ENCODE assay signal across 8 mouse cellular contexts in the genomic region with DNA sequence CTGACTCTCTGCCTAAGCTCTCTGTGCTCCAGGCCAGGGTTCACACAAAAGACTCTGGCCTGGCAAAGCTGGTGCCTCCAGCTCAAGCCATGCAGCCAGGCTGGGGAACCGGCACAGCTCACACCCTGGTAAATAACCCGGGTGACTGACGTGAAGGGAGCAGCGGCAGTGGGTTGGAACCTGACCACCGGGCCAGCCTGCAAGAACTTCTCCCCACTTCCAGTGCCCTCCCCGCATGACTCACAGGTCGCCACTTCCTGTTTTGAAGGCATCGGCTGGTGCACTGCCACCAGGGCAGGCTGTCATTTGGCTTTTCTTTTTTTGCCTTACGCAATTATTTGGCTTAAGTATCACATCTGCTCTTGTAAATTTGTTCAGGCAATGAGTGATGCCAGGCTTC.
DNase-seq lines count a peak whose midpoint lies in the region; ATAC-seq lines count a peak whose summit lies in the region.

No protein-coding gene starts in this region.

- H3K4me2 ChIP-seq in embryonic facial prominence, embryonic 14.5 days (ENCODE audit: low read depth, low read length), result 0 out of 2 replicates have a peak overlapping the region, but pooled peaks have one; percentile 1
- peak overlapping the region; percentile 30; the same call in 1 of the 2 replicates for H3K4me2 ChIP-seq in stomach, embryonic 16.5 days (ENCODE audit: low read depth, low read length)

- H3K36me3 ChIP-seq in embryonic facial prominence, embryonic 14.5 days (ENCODE audit: control insufficient read depth, insufficient read depth, low read length), result no peaks in the 10 kb centered on the region
- no peaks in the 10 kb centered on the region for H3K36me3 ChIP-seq in stomach, embryonic 16.5 days (ENCODE audit: control insufficient read depth, insufficient read depth, low read length)
- no peaks in the 10 kb centered on the region for H3K36me3 ChIP-seq in hindbrain, embryonic 10.5 days

- no peak overlapping the region for H3K4me3 ChIP-seq in embryonic facial prominence, embryonic 14.5 days (ENCODE audit: low read depth, low read length)
- H3K4me3 ChIP-seq in stomach, embryonic 16.5 days (replicated peaks; ENCODE audit: low read length), result no peak overlapping the region
- no peak overlapping the region for H3K4me3 ChIP-seq in hindbrain, embryonic 10.5 days

- H3K9me3 ChIP-seq in embryonic facial prominence, embryonic 14.5 days (ENCODE audit: control insufficient read depth, low read length), result no peaks in the 10 kb centered on the region
- H3K9me3 ChIP-seq in stomach, embryonic 16.5 days (replicated peaks; ENCODE audit: control insufficient read depth, low read length), result no peaks in the 10 kb centered on the region
- H3K9me3 ChIP-seq in hindbrain, embryonic 10.5 days, result no peaks in the 10 kb centered on the region

- peak; percentile 30 for ATAC-seq in embryonic facial prominence, embryonic 14.5 days (ENCODE audit: low read depth)
- peak; percentile 84 for ATAC-seq in stomach, embryonic 16.5 days (ENCODE audit: insufficient read depth, low FRiP score)

- H3K27me3 ChIP-seq in embryonic facial prominence, embryonic 14.5 days (replicated peaks; ENCODE audit: control insufficient read depth, insufficient read depth, low read length), result no peaks in the 10 kb centered on the region
- H3K27me3 ChIP-seq in stomach, embryonic 16.5 days (ENCODE audit: control insufficient read depth, insufficient read depth, low read length), result no peaks in the 10 kb centered on the region
- H3K27me3 ChIP-seq in hindbrain, embryonic 10.5 days (ENCODE audit: insufficient read depth, poor library complexity, severe bottlenecking), result no peaks in the 10 kb centered on the region

- peak overlapping the region; percentile 30; the same call in 1 of the 2 replicates for H3K9ac ChIP-seq in embryonic facial prominence, embryonic 14.5 days (ENCODE audit: low read depth, low read length)
- peak overlapping the region; percentile 53 for H3K9ac ChIP-seq in stomach, embryonic 16.5 days (ENCODE audit: low read length)

- H3K27ac ChIP-seq in embryonic facial prominence, embryonic 14.5 days (replicated peaks; ENCODE audit: low read depth, low read length), result peak overlapping the region; percentile 78
- H3K27ac ChIP-seq in stomach, embryonic 16.5 days (ENCODE audit: low read length), result peak overlapping the region; percentile 97
- no peak overlapping the region for H3K27ac ChIP-seq in hindbrain, embryonic 10.5 days

- intact Hi-C loops in heart, postnatal 10 days (cut with DNase I), result no loop called here

- DNase-seq in right cerebral cortex, adult 2 months (ENCODE audit: low spot score in 2 of 2), result peak; percentile 19 to 21
- no peak for DNase-seq in right cerebral cortex, postnatal 25 days
- peak; percentile 82 for DNase-seq in embryonic facial prominence, embryonic 14.5 days (ENCODE audit: low spot score)
- peak; percentile 73 to 78 for DNase-seq in heart, postnatal 10 days
- peak; percentile 29 to 37 for DNase-seq in layer of hippocampus, adult 8-10 months (ENCODE audit: low spot score in 2 of 2)
- peak; percentile 96 for DNase-seq in lung, postnatal 36 days
- no peak for DNase-seq in hindbrain, embryonic 10.5 days (ENCODE audit: low spot score)

- 44% methylated on average over 6 of the region's 9 CpGs for WGBS in embryonic facial prominence, embryonic 14.5 days
- 38% methylated on average over 9 of the region's 9 CpGs for WGBS in stomach, embryonic 16.5 days
- WGBS in hindbrain, embryonic 10.5 days, result 65% methylated on average over 9 of the region's 9 CpGs

- peaks cover 15% of the 10 kb centered on the region; the same call in 1 of the 2 replicates for H3K4me1 ChIP-seq in embryonic facial prominence, embryonic 14.5 days (ENCODE audit: control insufficient read depth, insufficient read depth, low read length)
- H3K4me1 ChIP-seq in stomach, embryonic 16.5 days (ENCODE audit: control insufficient read depth, insufficient read depth, low read length), result peaks cover 18% of the 10 kb centered on the region; the same call in 1 of the 2 replicates
- no peaks in the 10 kb centered on the region; the same call in 1 of the 2 replicates for H3K4me1 ChIP-seq in hindbrain, embryonic 10.5 days (replicated peaks)

Comparison
In these comparisons a context has a peak if more than half of its experiments do, and no peak if none do; other contexts are left out.
1. DNase-seq: peak in right cerebral cortex, adult 2 months (2 of 2), embryonic facial prominence, embryonic 14.5 days (single experiment), heart, postnatal 10 days (2 of 2), layer of hippocampus, adult 8-10 months (2 of 2) and lung, postnatal 36 days (single experiment); none in right cerebral cortex, postnatal 25 days (single experiment) and hindbrain, embryonic 10.5 days (single experiment).